Mouse (Mus musculus): ENCODE measurements around the gene Sema6d.

- TF ChIP-seq TAL1 (IDR thresholded peaks at IDR 0.05; ENCODE audit: low read length) (no peak), GATA1 (IDR thresholded peaks at IDR 0.05; ENCODE audit: low read length) (no peak)
These were observed 440.7 kb downstream of the Sema6d start for GRCm38 (mm10) chr2:124530441-124530840.

All from erythroblast, embryonic 14.5 days (primary cell).